Mouse (Mus musculus): ENCODE data around the gene Zfp605. TPM values are rescaled to one million over a fixed set of nuclear protein-coding genes. Genes with fewer than 3 reads are reported as not detected.

The Zfp605 gene
- polyA plus RNA-seq (2015; fragmentation: Illumina TruSeq; extraction: RNeasy Lipid Tissue Mini Kit (QIAGEN cat#74804); ENCODE audit: insufficient read depth, low replicate concordance): 9.9 TPM

GRCm38 (mm10) chr5:110109991-110110441 lies at the start of gene Zfp605:
Zfp605 (plus strand) TSS chr5:110110092.

GRCm38 (mm10) chr5:110072413-110072812 lies 37.5 kb upstream of the Zfp605 start, which contains the start of gene Gm17655:
Gm17655 (minus strand) TSS chr5:110072513.

GRCm38 (mm10) chr5:110094030-110094846 lies 15.7 kb upstream of the Zfp605 start, which contains the start of gene Gm35315:
Gm35315 (minus strand) TSS chr5:110094420.

GRCm38 (mm10) chr5:110099656-110100580 lies 10.0 kb upstream of the Zfp605 start, which contains the start of gene Plcxd1:
Plcxd1 (plus strand) TSS chr5:110099969.

GRCm38 (mm10) chr5:110107581-110108304 lies 2.1 kb upstream of the Zfp605 start, which contains the start of gene Gtpbp6:
Gtpbp6 (minus strand) TSS chr5:110108197.

GRCm38 (mm10) chr5:110135293-110136086 lies 25.6 kb downstream of the Zfp605 start, which contains the start of gene Chfr:
Chfr (plus strand) TSS chr5:110135842.

GRCm38 (mm10) chr5:110176362-110177020 lies 66.6 kb downstream of the Zfp605 start, which contains the start of gene Golga3:
Golga3 (plus strand) TSS chr5:110176701.

Other genes with a start within 250 kb of the Zfp605 start
- 44.0 TPM for gene Gm15446, start 186.7 kb upstream of the Zfp605 start, polyA plus RNA-seq (2015; fragmentation: Illumina TruSeq; extraction: RNeasy Lipid Tissue Mini Kit (QIAGEN cat#74804); ENCODE audit: insufficient read depth, low replicate concordance)
- 78.9 TPM for gene Zfp932, start 113.6 kb upstream of the Zfp605 start, polyA plus RNA-seq (2015; fragmentation: Illumina TruSeq; extraction: RNeasy Lipid Tissue Mini Kit (QIAGEN cat#74804); ENCODE audit: insufficient read depth, low replicate concordance)
- 13.7 TPM for gene Gm17655, start 37.6 kb upstream of the Zfp605 start, polyA plus RNA-seq (2015; fragmentation: Illumina TruSeq; extraction: RNeasy Lipid Tissue Mini Kit (QIAGEN cat#74804); ENCODE audit: insufficient read depth, low replicate concordance)
- gene Gm35315, start 15.7 kb upstream of the Zfp605 start, polyA plus RNA-seq (2015; fragmentation: Illumina TruSeq; extraction: RNeasy Lipid Tissue Mini Kit (QIAGEN cat#74804); ENCODE audit: insufficient read depth, low replicate concordance): 3.2 TPM
- gene Plcxd1, start 10.1 kb upstream of the Zfp605 start, polyA plus RNA-seq (2015; fragmentation: Illumina TruSeq; extraction: RNeasy Lipid Tissue Mini Kit (QIAGEN cat#74804); ENCODE audit: insufficient read depth, low replicate concordance): 0.14 TPM
- gene Gtpbp6, start 1.9 kb upstream of the Zfp605 start, polyA plus RNA-seq (2015; fragmentation: Illumina TruSeq; extraction: RNeasy Lipid Tissue Mini Kit (QIAGEN cat#74804); ENCODE audit: insufficient read depth, low replicate concordance): 7.2 TPM
- 75.2 TPM for gene Chfr, start 25.8 kb downstream of the Zfp605 start, polyA plus RNA-seq (2015; fragmentation: Illumina TruSeq; extraction: RNeasy Lipid Tissue Mini Kit (QIAGEN cat#74804); ENCODE audit: insufficient read depth, low replicate concordance)
- gene Golga3, start 66.6 kb downstream of the Zfp605 start, polyA plus RNA-seq (2015; fragmentation: Illumina TruSeq; extraction: RNeasy Lipid Tissue Mini Kit (QIAGEN cat#74804); ENCODE audit: insufficient read depth, low replicate concordance): 23.6 TPM
- 68.9 TPM for gene Ankle2, start 120.9 kb downstream of the Zfp605 start, polyA plus RNA-seq (2015; fragmentation: Illumina TruSeq; extraction: RNeasy Lipid Tissue Mini Kit (QIAGEN cat#74804); ENCODE audit: insufficient read depth, low replicate concordance)
- 38.6 TPM for gene Pgam5, start 159.8 kb downstream of the Zfp605 start, polyA plus RNA-seq (2015; fragmentation: Illumina TruSeq; extraction: RNeasy Lipid Tissue Mini Kit (QIAGEN cat#74804); ENCODE audit: insufficient read depth, low replicate concordance)
- gene Pxmp2, start 176.1 kb downstream of the Zfp605 start, polyA plus RNA-seq (2015; fragmentation: Illumina TruSeq; extraction: RNeasy Lipid Tissue Mini Kit (QIAGEN cat#74804); ENCODE audit: insufficient read depth, low replicate concordance): 3.8 TPM
- 14.2 TPM for gene Pole, start 176.2 kb downstream of the Zfp605 start, polyA plus RNA-seq (2015; fragmentation: Illumina TruSeq; extraction: RNeasy Lipid Tissue Mini Kit (QIAGEN cat#74804); ENCODE audit: insufficient read depth, low replicate concordance)
- 0.52 TPM for gene P2rx2, start 233.1 kb downstream of the Zfp605 start, polyA plus RNA-seq (2015; fragmentation: Illumina TruSeq; extraction: RNeasy Lipid Tissue Mini Kit (QIAGEN cat#74804); ENCODE audit: insufficient read depth, low replicate concordance)
- gene Lrcol1, start 234.6 kb downstream of the Zfp605 start, polyA plus RNA-seq (2015; fragmentation: Illumina TruSeq; extraction: RNeasy Lipid Tissue Mini Kit (QIAGEN cat#74804); ENCODE audit: insufficient read depth, low replicate concordance): not detected

Data from spleen, adult 10 weeks (tissue).